Mouse (Mus musculus) liver, embryonic 11.5 days (tissue): Measurements from ENCODE around the gene Cnot8. TPM values are rescaled to one million over a fixed set of nuclear protein-coding genes. Genes with fewer than 3 reads are reported as not detected.

Source experiments
- ATAC-seq: fragments of 200-750 bp; cut with Nextera tagmentation; replicated peaks from 2 replicates; pipeline ENCODE4 v1.8.0; 2017; ENCODE audit warnings: moderate number of reproducible peaks, mild to moderate bottlenecking, moderate TSS enrichment, moderate library complexity; ENCODE audit not compliant: low FRiP score
- DNase-seq: peaks from one replicate; pipeline ENCODE4 v3.0.0-alpha.2; 2017; ENCODE audit warnings: low spot score
- H3K27ac ChIP-seq: fragments of 300-500 bp; sonication (generic); 2 replicates; pipeline ENCODE4 v1.5.1; 2014; ENCODE audit warnings: mild to moderate bottlenecking, low read depth, low read length, control low read depth
- H3K27me3 ChIP-seq: fragments of 300-500 bp; sonication (generic); replicated peaks from 2 replicates; pipeline ENCODE4 v1.6.1; 2014; ENCODE audit warnings: low read length, mixed read lengths; ENCODE audit not compliant: control insufficient read depth, insufficient read depth
- H3K36me3 ChIP-seq: fragments of 300-500 bp; sonication (generic); 2 replicates; pipeline ENCODE4 v1.6.1; 2014; ENCODE audit warnings: mild to moderate bottlenecking, low read length, moderate library complexity, mixed read lengths; ENCODE audit not compliant: control insufficient read depth, insufficient read depth
- H3K4me1 ChIP-seq: fragments of 300-500 bp; sonication (generic); replicated peaks from 2 replicates; pipeline ENCODE4 v1.6.1; 2014; ENCODE audit warnings: low read length, mixed read lengths; ENCODE audit not compliant: control insufficient read depth, insufficient read depth
- H3K4me2 ChIP-seq: fragments of 300-500 bp; sonication (generic); 2 replicates; pipeline ENCODE4 v1.6.1; 2014; ENCODE audit warnings: mild to moderate bottlenecking, control low read depth, moderate library complexity
- H3K4me3 ChIP-seq: fragments of 300-500 bp; sonication (generic); 2 replicates; pipeline ENCODE4 v1.5.1; 2014; ENCODE audit warnings: low read depth, low read length, control low read depth
- H3K9ac ChIP-seq: fragments of 300-500 bp; sonication (generic); 2 replicates; pipeline ENCODE4 v1.6.1; 2014; ENCODE audit warnings: low read depth, low read length, control low read depth
- H3K9me3 ChIP-seq: fragments of 300-500 bp; sonication (generic); 2 replicates; pipeline ENCODE4 v1.6.1; 2016; ENCODE audit warnings: low read length, inconsistent platforms, mixed read lengths; ENCODE audit not compliant: control insufficient read depth
- WGBS: fragments of 180-500 bp; shearing (Covaris S2); extraction: QIAGEN DNeasy Blood & Tissue Kit; methylation state at CpG from one replicate; pipeline ENCODE4 v1.1.7; 2014; 5-methylcytosine and 5-hydroxymethylcytosine counted together
- polyA plus RNA-seq: library from polyadenylated mRNA; unstranded; fragments of >200 nt; fragmentation: Nextera tagmentation; extraction: Ambion mirVana; gene quantifications from 2 replicates; pipeline ENCODE4 v1.2.1, GENCODE M21; 2014

The Cnot8 gene
- polyA plus RNA-seq, 1 experiment from 2014 or later = 77.6 TPM

DNA sequence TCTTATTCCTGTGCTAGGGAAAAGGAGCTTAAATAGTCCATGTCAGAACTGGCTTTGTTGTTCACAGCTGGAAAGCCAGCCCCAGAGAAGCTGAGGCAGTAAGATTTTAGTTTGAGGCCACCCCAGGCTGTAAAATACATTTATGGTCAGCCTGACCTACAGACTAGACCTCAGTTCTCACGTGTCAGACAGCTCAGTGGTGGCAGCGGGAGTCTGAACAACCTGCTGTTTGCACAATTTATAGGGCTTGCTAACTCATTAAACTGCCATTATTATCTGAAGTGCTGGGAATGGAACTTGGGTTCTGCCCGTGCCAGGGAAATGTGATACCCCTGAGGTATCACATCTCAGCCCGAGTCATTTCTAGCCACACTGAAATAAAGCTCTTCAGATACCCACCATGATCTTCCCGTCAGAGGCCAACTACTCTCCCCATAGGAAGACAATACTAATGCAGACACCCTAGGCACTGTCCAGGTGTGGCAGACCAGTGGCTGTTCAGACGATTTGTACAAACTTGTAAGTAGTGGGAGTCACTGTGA lies 25.4 kb downstream of the Cnot8 start:
- no peaks in the 10 kb centered on the region for H3K9me3 ChIP-seq
- peaks cover 45% of the 10 kb centered on the region for H3K36me3 ChIP-seq
- H3K27me3 ChIP-seq = no peaks in the 10 kb centered on the region
- H3K27ac ChIP-seq = no peak overlapping the region
- WGBS = 87% methylated on average over 6 of the region's 6 CpGs
- no peak overlapping the region for H3K4me3 ChIP-seq
- no peak overlapping the region for H3K9ac ChIP-seq
- H3K4me2 ChIP-seq = no peak overlapping the region
- ATAC-seq = no peak
- no peak for DNase-seq
- H3K4me1 ChIP-seq = no peaks in the 10 kb centered on the region; the same call in none of the 2 replicates

DNA sequence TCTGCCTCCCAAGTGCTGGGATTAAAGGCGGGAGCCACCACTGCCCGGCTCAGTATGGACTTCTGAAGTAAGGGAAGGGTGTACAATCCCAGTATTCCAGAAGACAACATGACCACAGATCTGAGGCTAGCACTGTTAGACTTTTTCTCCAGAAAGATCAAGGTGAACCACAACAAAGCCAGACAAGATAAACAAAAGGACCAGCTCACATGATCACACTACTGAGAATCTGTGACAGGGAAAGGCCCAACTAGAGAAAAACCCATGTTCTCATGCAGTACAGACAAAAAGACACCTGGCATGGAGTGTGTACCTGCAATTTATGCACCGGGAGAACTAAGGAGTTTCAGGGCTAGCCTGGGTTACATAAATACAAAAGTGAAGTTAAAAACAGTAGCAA lies 28.1 kb downstream of the Cnot8 start:
- Histone ChIP-seq H3K9ac (no peak overlapping the region), H3K27me3 (no peaks in the 10 kb centered on the region), H3K4me2 (no peak overlapping the region), H3K4me3 (no peak overlapping the region), H3K36me3 (peaks cover 47% of the 10 kb centered on the region), H3K9me3 (no peaks in the 10 kb centered on the region), H3K27ac (no peak overlapping the region), H3K4me1 (no peaks in the 10 kb centered on the region; the same call in 1 of the 2 replicates)
- no peak for ATAC-seq
- 94% methylated on average over 3 of the region's 3 CpGs for WGBS
- no peak for DNase-seq

DNA sequence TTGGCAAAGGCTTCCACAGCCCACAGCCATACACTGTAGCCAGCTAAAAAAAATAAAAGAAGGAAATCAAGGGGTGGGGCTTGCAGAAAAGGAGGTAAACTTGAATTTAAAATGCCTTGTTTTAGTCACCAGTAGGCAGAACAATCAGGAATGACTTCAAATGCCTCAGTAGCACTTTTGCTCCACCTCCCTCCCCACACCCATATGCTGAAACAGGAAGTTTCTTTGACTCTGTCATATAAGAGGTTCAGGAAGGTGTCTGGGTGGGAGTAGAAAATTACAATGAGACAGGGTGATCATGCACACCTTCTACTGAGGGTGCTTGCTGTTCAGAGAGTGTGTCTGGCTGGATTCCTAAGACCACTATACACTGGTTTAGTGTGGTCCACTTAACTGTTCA lies 30.9 kb downstream of the Cnot8 start:
- ATAC-seq (no peak), DNase-seq (no peak)
- Histone ChIP-seq H3K4me3 (no peak overlapping the region), H3K36me3 (peaks cover 50% of the 10 kb centered on the region), H3K27ac (no peak overlapping the region), H3K4me1 (no peaks in the 10 kb centered on the region), H3K4me2 (no peak overlapping the region), H3K9me3 (no peaks in the 10 kb centered on the region), H3K27me3 (no peaks in the 10 kb centered on the region), H3K9ac (no peak overlapping the region)

DNA sequence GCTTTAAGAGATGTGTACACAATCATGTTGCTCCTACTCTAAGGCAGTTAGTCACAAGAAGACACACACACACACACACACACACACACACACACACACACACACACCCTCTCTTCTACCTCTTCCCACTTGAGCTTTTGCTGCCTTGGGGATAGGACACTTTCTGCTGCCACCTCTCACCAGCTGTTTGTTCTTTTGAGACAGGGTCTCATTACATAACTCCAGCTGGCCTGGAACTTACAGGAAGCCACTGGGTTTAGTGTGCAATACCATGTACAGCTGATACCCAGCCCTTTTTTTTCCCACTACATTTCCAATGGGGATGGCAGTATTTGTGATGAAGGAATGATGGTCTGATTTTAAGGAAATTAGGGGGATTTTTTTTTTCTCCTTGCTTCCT lies 31.3 kb downstream of the Cnot8 start:
- no peak for DNase-seq
- no peak overlapping the region for H3K4me2 ChIP-seq
- H3K9me3 ChIP-seq = no peaks in the 10 kb centered on the region
- no peaks in the 10 kb centered on the region for H3K27me3 ChIP-seq
- no peak overlapping the region for H3K27ac ChIP-seq
- H3K36me3 ChIP-seq = peaks cover 48% of the 10 kb centered on the region
- no peak overlapping the region for H3K9ac ChIP-seq
- H3K4me3 ChIP-seq = no peak overlapping the region
- no peaks in the 10 kb centered on the region for H3K4me1 ChIP-seq
- ATAC-seq = no peak

DNA sequence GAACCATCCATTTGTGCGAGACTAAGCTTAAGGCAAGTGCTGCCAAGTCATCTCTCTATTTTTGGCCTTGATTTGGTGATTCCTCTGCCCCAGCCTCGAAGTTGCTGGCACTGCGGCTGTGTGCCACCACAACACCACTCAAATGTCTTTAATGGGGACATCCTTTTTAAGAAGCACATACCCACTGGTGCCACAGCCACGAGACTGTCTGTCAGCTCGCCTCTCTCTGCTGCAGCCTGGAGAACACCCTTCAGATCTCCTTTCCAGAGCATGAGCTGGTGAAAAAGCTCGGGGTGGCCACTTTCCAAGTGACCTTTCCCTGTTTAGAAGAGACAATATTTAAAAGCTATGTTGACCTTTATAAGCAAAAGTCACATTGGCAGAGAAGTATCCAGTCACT lies 32.7 kb downstream of the Cnot8 start:
- Histone ChIP-seq H3K4me2 (no peak overlapping the region), H3K27ac (no peak overlapping the region), H3K4me3 (no peak overlapping the region), H3K27me3 (no peaks in the 10 kb centered on the region), H3K9me3 (no peaks in the 10 kb centered on the region), H3K36me3 (peaks cover 50% of the 10 kb centered on the region), H3K9ac (no peak overlapping the region), H3K4me1 (no peaks in the 10 kb centered on the region)
- WGBS = 90% methylated on average over 6 of the region's 6 CpGs
- no peak for DNase-seq
- ATAC-seq = no peak

DNA sequence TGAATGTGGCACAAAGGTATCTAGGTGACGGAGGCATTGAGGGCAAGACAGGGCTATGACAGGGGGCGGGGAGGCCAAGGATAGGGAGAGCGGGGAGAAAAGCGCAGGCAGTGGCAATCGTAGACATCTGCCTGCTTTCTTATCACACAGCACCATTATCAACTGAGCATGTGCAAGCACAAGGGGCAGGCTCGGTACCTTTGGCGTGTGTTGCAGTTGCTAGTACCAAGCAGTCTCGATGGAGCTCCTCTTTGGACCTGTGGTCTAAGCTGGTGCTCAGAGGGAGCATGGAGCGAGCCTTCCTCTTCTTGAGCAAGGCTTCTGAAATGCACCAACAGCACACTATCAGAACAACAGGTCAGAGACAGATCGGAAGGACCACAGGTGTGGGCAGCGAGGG lies 34.9 kb downstream of the Cnot8 start:
- no peak for DNase-seq
- Histone ChIP-seq H3K4me3 (no peak overlapping the region), H3K27ac (no peak overlapping the region), H3K9ac (no peak overlapping the region), H3K4me2 (no peak overlapping the region), H3K36me3 (peaks cover 48% of the 10 kb centered on the region), H3K4me1 (no peaks in the 10 kb centered on the region), H3K27me3 (no peaks in the 10 kb centered on the region), H3K9me3 (no peaks in the 10 kb centered on the region)
- WGBS = 83% methylated on average over 11 of the region's 11 CpGs
- no peak for ATAC-seq

DNA sequence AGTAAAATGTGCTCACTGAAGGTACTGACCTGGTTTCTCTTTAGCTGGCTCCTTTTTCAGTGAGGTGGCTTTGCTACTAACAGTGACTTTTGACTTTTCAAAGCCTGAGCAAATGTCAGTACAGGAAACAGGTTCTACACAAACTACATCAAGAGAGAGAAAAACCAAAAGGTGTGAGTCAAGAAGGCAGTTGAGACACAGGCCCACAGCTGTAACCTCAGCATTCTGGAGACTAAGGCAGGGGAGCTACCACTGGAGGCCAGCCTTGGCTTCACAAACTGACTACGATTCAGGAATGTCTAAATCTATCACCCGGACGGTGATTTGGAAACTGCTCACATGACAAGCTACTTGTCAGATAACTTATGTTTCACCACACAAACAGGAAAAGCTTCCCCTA lies 35.5 kb downstream of the Cnot8 start:
- no peak overlapping the region for H3K9ac ChIP-seq
- no peaks in the 10 kb centered on the region for H3K4me1 ChIP-seq
- no peaks in the 10 kb centered on the region for H3K9me3 ChIP-seq
- no peak overlapping the region for H3K27ac ChIP-seq
- no peak overlapping the region for H3K4me3 ChIP-seq
- 86% methylated on average over 3 of the region's 3 CpGs for WGBS
- no peak overlapping the region for H3K4me2 ChIP-seq
- no peaks in the 10 kb centered on the region for H3K27me3 ChIP-seq
- ATAC-seq (no peak), DNase-seq (no peak)
- peaks cover 48% of the 10 kb centered on the region for H3K36me3 ChIP-seq

DNA sequence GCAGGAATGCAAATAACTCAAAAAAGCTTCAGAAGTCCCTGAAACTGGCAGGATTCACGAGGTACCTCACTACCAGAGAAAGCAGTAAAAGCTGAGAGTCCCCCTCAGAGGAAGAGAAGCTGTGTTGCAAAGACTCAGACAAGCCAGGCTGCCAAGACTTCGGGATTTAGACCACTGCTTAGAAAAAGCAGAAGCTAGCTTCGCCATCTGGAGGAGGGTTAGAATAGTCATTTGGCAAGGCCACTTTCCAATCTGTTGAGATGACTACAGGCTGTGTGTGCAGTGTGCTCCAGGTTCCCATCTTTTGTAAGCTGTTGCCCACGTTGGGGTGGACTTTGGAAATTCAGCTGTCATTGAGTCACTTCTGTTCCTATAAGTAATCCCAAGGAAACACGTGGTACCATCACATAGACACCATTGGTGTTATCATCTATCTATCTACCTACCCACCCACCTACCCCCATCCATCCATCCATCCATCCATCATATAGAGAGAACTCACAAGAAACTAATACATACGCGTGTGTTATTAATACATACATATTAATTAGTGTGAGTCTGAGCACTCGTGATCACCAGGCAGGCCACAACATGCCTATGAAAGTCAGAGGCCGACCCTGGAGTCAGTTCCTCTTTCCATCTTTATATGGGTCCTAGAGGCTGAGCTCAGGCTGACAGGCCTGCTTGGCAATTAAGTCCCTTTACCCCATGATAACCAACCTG lies 39.9 kb downstream of the Cnot8 start:
- DNase-seq = no peak

DNA sequence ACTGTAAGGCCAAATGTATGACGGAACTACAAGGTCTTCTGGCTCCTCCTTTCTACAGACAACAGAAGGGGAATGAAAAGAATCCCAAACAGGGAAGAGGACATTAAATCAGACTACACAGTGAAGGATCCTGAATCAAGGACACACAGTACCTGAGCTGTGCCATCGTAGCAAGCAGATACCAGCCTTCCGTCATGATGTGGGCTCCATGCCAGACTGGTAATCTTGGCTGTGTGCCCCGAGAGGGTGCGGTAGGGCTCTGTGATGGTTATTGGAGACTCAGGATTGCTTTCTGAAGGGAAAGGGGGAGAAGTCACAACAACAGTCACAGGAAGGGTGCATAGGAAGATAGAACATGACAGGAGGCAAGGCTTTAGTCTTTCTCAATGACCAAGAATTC lies 42.3 kb downstream of the Cnot8 start:
- Histone ChIP-seq H3K4me2 (no peak overlapping the region), H3K9ac (no peak overlapping the region), H3K36me3 (peaks cover 57% of the 10 kb centered on the region), H3K4me3 (no peak overlapping the region), H3K27me3 (no peaks in the 10 kb centered on the region), H3K4me1 (no peaks in the 10 kb centered on the region), H3K27ac (no peak overlapping the region), H3K9me3 (no peaks in the 10 kb centered on the region)
- DNase-seq (no peak), ATAC-seq (no peak)
- 89% methylated on average over 5 of the region's 5 CpGs for WGBS

More for the DNA sequence above, 39.9 kb downstream of the Cnot8 start:
- 83% methylated on average over 9 of the region's 9 CpGs for WGBS
- no peak for ATAC-seq
- Histone ChIP-seq H3K4me1 (no peaks in the 10 kb centered on the region), H3K27me3 (no peaks in the 10 kb centered on the region), H3K36me3 (peaks cover 58% of the 10 kb centered on the region), H3K4me2 (no peak overlapping the region), H3K4me3 (no peak overlapping the region), H3K9me3 (no peaks in the 10 kb centered on the region), H3K27ac (no peak overlapping the region), H3K9ac (no peak overlapping the region)
